Mouse (Mus musculus): ENCODE results near the gene Gadd45g.

DNA sequence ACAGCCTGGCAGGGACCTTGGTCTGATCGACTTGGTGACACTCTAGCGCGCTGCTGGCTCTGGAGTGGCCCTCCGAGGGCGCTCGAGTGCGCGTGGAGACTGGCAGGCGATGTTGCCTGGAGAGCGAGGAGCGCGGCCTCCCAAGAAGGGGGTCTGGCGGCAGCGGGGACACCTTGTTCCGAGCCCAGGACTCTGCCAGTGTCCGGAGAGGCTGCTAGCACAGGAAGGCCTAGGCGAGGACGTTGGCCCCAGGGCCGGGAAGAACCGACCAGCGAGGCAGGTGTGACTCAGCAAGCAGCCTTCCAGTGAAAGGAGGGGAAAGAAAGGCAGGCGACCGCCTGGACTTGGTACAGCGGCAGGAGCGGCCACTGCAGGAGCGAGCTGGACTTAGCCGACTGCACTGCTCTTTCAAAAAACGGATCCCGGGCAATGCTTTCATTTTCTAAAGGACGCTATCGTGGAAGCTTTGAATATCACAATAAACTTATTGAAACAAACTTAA lies 1.6 kb downstream of the Gadd45g start:
- TF ChIP-seq POLR2A (IDR thresholded peaks at IDR 0.05; ENCODE audit: low read depth, low read length), result peak; percentile 21; the same call in 1 of the 2 replicates
- peak; percentile 56; the same call in 1 of the 2 replicates for TF ChIP-seq CTCF (IDR thresholded peaks at IDR 0.05; ENCODE audit: borderline replicate concordance, insufficient read depth, low read length)
